Mouse (Mus musculus) c-Kit-positive CD71-negative TER-119-negative erythroid progenitor cells, embryonic 14.5 days (primary cell): Measurements from ENCODE around the gene Hist1h2ad.
"Not testable (repeated sequence)": the region's sequence is repeated elsewhere in the genome, so short reads cannot be mapped to it uniquely, and the experiment has no call there.

Experiments
- DNase-seq: peaks from one replicate; pipeline ENCODE4 v3.0.0-alpha.2; 2013; ENCODE audit warnings: low read depth

Hist1h2ad gene

GRCm38 (mm10) chr13:23541497-23541896, 32.7 kb upstream of the Hist1h2ad start:
- no peak for DNase-seq

- not testable (repeated sequence) for DNase-seq
Observed at GRCm38 (mm10) chr13:23542225-23542980, 31.8 kb upstream of the Hist1h2ad start.

- DNase-seq: peak; percentile 90
Observed at GRCm38 (mm10) chr13:23542999-23543607, 31.1 kb upstream of the Hist1h2ad start, which contains the start of gene Hist1h2bh. Hist1h2bh (minus strand) TSS chr13:23543392.

GRCm38 (mm10) chr13:23543965-23544786, 30.0 kb upstream of the Hist1h2ad start, which contains the start of gene Hist1h3f:
Hist1h3f (plus strand) TSS chr13:23544052.
- DNase-seq: peak; percentile 94

- DNase-seq: not testable (repeated sequence)
Observed at GRCm38 (mm10) chr13:23544787-23545120, 29.4 kb upstream of the Hist1h2ad start.

GRCm38 (mm10) chr13:23546694-23547093, 27.5 kb upstream of the Hist1h2ad start:
- DNase-seq: no peak

GRCm38 (mm10) chr13:23550761-23551145, 23.4 kb upstream of the Hist1h2ad start:
- DNase-seq: no peak

- DNase-seq: peak; percentile 90
Observed at GRCm38 (mm10) chr13:23551146-23551834, 22.9 kb upstream of the Hist1h2ad start, which contains the start of gene Hist1h4f. Hist1h4f (minus strand) TSS chr13:23551648.

GRCm38 (mm10) chr13:23551931-23552914, 22.0 kb upstream of the Hist1h2ad start:
- no peak for DNase-seq

GRCm38 (mm10) chr13:23552962-23553361, 21.2 kb upstream of the Hist1h2ad start, which contains the start of gene Hist1h1d:
Hist1h1d (plus strand) TSS chr13:23553262.
- no peak for DNase-seq

- DNase-seq: no peak
Observed at GRCm38 (mm10) chr13:23554393-23554792, 19.8 kb upstream of the Hist1h2ad start.

GRCm38 (mm10) chr13:23554925-23555838, 19.0 kb upstream of the Hist1h2ad start:
- DNase-seq: no peak

- no peak for DNase-seq
Observed at GRCm38 (mm10) chr13:23555839-23556416, 18.3 kb upstream of the Hist1h2ad start.

- no peak for DNase-seq
Observed at GRCm38 (mm10) chr13:23556906-23557305, 17.3 kb upstream of the Hist1h2ad start.

GRCm38 (mm10) chr13:23560699-23561098, 13.5 kb upstream of the Hist1h2ad start:
- DNase-seq: not testable (repeated sequence)

GRCm38 (mm10) chr13:23561531-23561882, 12.7 kb upstream of the Hist1h2ad start:
- not testable (repeated sequence) for DNase-seq

GRCm38 (mm10) chr13:23561883-23562659, 12.1 kb upstream of the Hist1h2ad start, which contains the start of gene Hist1h3e:
Hist1h3e (minus strand) TSS chr13:23562369.
- DNase-seq: peak; percentile 96
